Mouse (Mus musculus): ENCODE results near the gene Nell1. TPM values are rescaled to one million over a fixed set of nuclear protein-coding genes. Genes with fewer than 3 reads are reported as not detected.

Nell1 gene
- polyA plus RNA-seq, 1 experiment from 2014 or later, result 4.1 TPM

- Histone ChIP-seq H3K9me3 (no peaks in the 10 kb centered on the region), H3K4me1 (no peaks in the 10 kb centered on the region), H3K27me3 (no peaks in the 10 kb centered on the region), H3K9ac (no peak overlapping the region), H3K27ac (no peak overlapping the region), H3K36me3 (no peaks in the 10 kb centered on the region), H3K4me3 (no peak overlapping the region), H3K4me2 (no peak overlapping the region)
- 68% methylated on average over 5 of the region's 5 CpGs for WGBS
- ATAC-seq (ENCODE audit: insufficient number of reproducible peaks, insufficient read depth, low FRiP score, low TSS enrichment, low read depth), result no peak
Observed at GRCm38 (mm10) chr7:50338757-50339156, 364.1 kb downstream of the Nell1 start.

- Histone ChIP-seq H3K4me2 (no peak overlapping the region), H3K27ac (no peak overlapping the region), H3K36me3 (no peaks in the 10 kb centered on the region), H3K9ac (no peak overlapping the region), H3K4me1 (no peaks in the 10 kb centered on the region), H3K4me3 (no peak overlapping the region), H3K9me3 (no peaks in the 10 kb centered on the region), H3K27me3 (no peaks in the 10 kb centered on the region)
- 61% methylated on average over 2 of the region's 2 CpGs for WGBS
- no peak for ATAC-seq (ENCODE audit: insufficient number of reproducible peaks, insufficient read depth, low FRiP score, low TSS enrichment, low read depth)
Observed at GRCm38 (mm10) chr7:50351564-50351963, 376.9 kb downstream of the Nell1 start.

GRCm38 (mm10) chr7:50357213-50357612 lies 382.5 kb downstream of the Nell1 start:
- Histone ChIP-seq H3K4me3 (no peak overlapping the region), H3K27me3 (no peaks in the 10 kb centered on the region), H3K4me1 (no peaks in the 10 kb centered on the region), H3K4me2 (no peak overlapping the region), H3K36me3 (no peaks in the 10 kb centered on the region), H3K9me3 (no peaks in the 10 kb centered on the region), H3K27ac (no peak overlapping the region), H3K9ac (no peak overlapping the region)
- 30% methylated on average over 2 of the region's 2 CpGs for WGBS
- ATAC-seq (ENCODE audit: insufficient number of reproducible peaks, insufficient read depth, low FRiP score, low TSS enrichment, low read depth), result no peak

DNA sequence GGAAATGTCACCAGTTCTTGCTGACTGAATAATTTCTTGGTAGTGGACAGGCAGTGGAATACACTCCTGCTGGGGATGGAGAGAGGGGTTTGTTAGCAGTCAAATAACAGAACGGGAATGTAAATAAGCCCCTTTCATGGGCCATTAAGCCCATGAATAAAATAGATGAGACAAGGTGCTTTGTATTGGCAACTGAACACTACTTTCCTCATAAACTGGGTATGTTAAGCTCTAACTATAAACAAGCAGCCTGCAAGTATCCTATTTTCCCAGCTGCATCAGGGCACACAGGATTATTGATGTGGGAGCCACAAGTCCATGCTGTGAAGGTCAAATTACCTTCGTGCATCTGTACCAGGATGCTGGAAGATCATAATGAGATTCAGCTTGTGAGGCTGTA lies 387.4 kb downstream of the Nell1 start:
- WGBS, result 39% methylated on average over 2 of the region's 2 CpGs

DNA sequence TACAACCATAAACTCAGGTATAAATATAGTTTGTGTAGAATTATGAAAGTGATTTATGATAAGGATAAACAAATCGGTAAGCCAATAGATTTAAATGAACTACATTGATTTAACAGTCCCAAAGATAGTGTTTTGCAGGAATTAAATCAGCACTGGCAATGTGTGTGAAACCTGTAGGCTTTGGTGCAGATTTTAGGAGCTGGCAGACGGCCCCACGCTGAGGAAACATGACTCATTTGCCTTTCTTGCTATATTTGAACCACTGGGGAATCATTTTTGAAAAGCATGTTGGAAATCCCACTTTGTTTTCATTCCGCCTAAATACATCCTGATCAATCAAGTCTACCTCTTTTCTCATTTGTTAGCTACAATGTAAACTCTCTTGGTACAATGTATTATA lies 400.2 kb downstream of the Nell1 start:
- Histone ChIP-seq H3K4me1 (no peaks in the 10 kb centered on the region), H3K9ac (no peak overlapping the region), H3K4me3 (no peak overlapping the region), H3K27ac (no peak overlapping the region), H3K4me2 (no peak overlapping the region), H3K36me3 (no peaks in the 10 kb centered on the region), H3K27me3 (no peaks in the 10 kb centered on the region), H3K9me3 (no peaks in the 10 kb centered on the region)
- no peak for ATAC-seq (ENCODE audit: insufficient number of reproducible peaks, insufficient read depth, low FRiP score, low TSS enrichment, low read depth)
- WGBS, result 86% methylated on average over 4 of the region's 4 CpGs

More for the DNA sequence above, 387.4 kb downstream of the Nell1 start:
- Histone ChIP-seq H3K4me3 (no peak overlapping the region), H3K27ac (no peak overlapping the region), H3K9ac (no peak overlapping the region), H3K4me2 (no peak overlapping the region), H3K27me3 (no peaks in the 10 kb centered on the region), H3K36me3 (no peaks in the 10 kb centered on the region), H3K9me3 (no peaks in the 10 kb centered on the region), H3K4me1 (no peaks in the 10 kb centered on the region)
- no peak for ATAC-seq (ENCODE audit: insufficient number of reproducible peaks, insufficient read depth, low FRiP score, low TSS enrichment, low read depth)

GRCm38 (mm10) chr7:50410421-50410820 lies 435.8 kb downstream of the Nell1 start:
- H3K9me3 ChIP-seq, result no peaks in the 10 kb centered on the region
- H3K4me3 ChIP-seq, result no peak overlapping the region
- H3K27me3 ChIP-seq, result no peaks in the 10 kb centered on the region
- no peak overlapping the region for H3K4me2 ChIP-seq
- H3K9ac ChIP-seq, result no peak overlapping the region
- no peak for ATAC-seq (ENCODE audit: insufficient number of reproducible peaks, insufficient read depth, low FRiP score, low TSS enrichment, low read depth)
- H3K36me3 ChIP-seq, result no peaks in the 10 kb centered on the region
- no peak overlapping the region for H3K27ac ChIP-seq
- 70% methylated on average over 2 of the region's 2 CpGs for WGBS
- no peaks in the 10 kb centered on the region for H3K4me1 ChIP-seq

DNA sequence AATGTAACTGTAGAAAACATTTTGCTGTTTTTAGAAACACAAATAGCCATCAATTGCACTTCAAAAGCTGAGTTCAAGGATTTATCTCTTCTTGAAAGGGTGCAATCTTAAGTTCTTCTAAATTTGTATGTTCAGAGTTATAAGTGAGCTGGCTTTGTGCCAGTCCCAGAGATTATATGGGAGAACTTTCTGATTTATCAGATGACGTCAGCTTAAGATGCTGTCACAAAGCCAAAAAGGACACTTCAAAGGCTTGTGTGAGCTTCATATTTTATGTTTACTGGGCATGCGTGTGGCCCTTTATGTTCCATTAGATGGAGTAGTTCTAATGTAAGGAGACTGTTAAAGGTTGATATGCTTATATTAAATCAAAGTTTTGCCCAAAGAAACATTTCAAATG lies 445.3 kb downstream of the Nell1 start:
- whole genome bisulfite sequencing, result 67% methylated on average over 2 of the region's 2 CpGs
- ATAC-seq (ENCODE audit: insufficient number of reproducible peaks, insufficient read depth, low FRiP score, low TSS enrichment, low read depth), result no peak
- Histone ChIP-seq H3K27ac (no peak overlapping the region), H3K4me1 (no peaks in the 10 kb centered on the region), H3K27me3 (no peaks in the 10 kb centered on the region), H3K4me2 (no peak overlapping the region), H3K9ac (no peak overlapping the region), H3K9me3 (no peaks in the 10 kb centered on the region), H3K4me3 (no peak overlapping the region), H3K36me3 (no peaks in the 10 kb centered on the region)

- Histone ChIP-seq H3K4me3 (no peak overlapping the region), H3K4me2 (no peak overlapping the region), H3K4me1 (no peaks in the 10 kb centered on the region), H3K9me3 (no peaks in the 10 kb centered on the region), H3K36me3 (no peaks in the 10 kb centered on the region), H3K27ac (no peak overlapping the region), H3K9ac (no peak overlapping the region), H3K27me3 (no peaks in the 10 kb centered on the region)
- WGBS, result 96% methylated on average over 1 of the region's 1 CpGs
- no peak for ATAC-seq (ENCODE audit: insufficient number of reproducible peaks, insufficient read depth, low FRiP score, low TSS enrichment, low read depth)
Observed at GRCm38 (mm10) chr7:50422422-50423195, 447.9 kb downstream of the Nell1 start.

GRCm38 (mm10) chr7:50429725-50430124 lies 455.1 kb downstream of the Nell1 start:
- Histone ChIP-seq H3K9me3 (no peaks in the 10 kb centered on the region), H3K36me3 (no peaks in the 10 kb centered on the region), H3K27me3 (no peaks in the 10 kb centered on the region), H3K4me3 (no peak overlapping the region), H3K4me2 (no peak overlapping the region), H3K4me1 (no peaks in the 10 kb centered on the region), H3K27ac (no peak overlapping the region), H3K9ac (no peak overlapping the region)
- ATAC-seq (ENCODE audit: insufficient number of reproducible peaks, insufficient read depth, low FRiP score, low TSS enrichment, low read depth), result no peak
- WGBS, result 84% methylated on average over 5 of the region's 5 CpGs

DNA sequence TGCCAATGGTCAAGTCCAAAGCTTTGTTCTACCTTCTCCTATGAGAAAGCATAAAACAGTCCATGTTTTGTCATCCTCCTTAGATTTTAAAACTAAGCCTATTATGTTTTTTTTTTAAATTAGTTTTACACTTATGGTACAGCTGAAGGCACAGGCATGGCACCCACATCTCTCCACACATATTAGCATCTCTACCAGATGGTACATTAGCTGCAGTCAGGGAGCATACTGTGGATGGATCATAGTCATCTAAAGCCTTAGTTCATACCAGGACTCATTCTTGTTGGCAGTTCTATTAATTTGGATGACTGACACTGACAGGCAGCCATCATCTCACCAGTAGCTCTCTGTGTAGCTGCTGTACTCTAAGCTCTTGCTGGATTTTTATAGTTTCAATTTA lies 466.6 kb downstream of the Nell1 start:
- Histone ChIP-seq H3K27me3 (no peaks in the 10 kb centered on the region), H3K4me1 (no peaks in the 10 kb centered on the region), H3K9ac (no peak overlapping the region), H3K4me3 (no peak overlapping the region), H3K27ac (no peak overlapping the region), H3K36me3 (no peaks in the 10 kb centered on the region), H3K9me3 (no peaks in the 10 kb centered on the region; the same call in 1 of the 2 replicates), H3K4me2 (no peak overlapping the region)
- no peak for ATAC-seq (ENCODE audit: insufficient number of reproducible peaks, insufficient read depth, low FRiP score, low TSS enrichment, low read depth)

GRCm38 (mm10) chr7:50447316-50447715 lies 472.7 kb downstream of the Nell1 start:
- no peak for ATAC-seq (ENCODE audit: insufficient number of reproducible peaks, insufficient read depth, low FRiP score, low TSS enrichment, low read depth)
- H3K9me3 ChIP-seq, result no peaks in the 10 kb centered on the region; the same call in 1 of the 2 replicates
- no peaks in the 10 kb centered on the region for H3K4me1 ChIP-seq
- H3K27me3 ChIP-seq, result no peaks in the 10 kb centered on the region
- H3K36me3 ChIP-seq, result no peaks in the 10 kb centered on the region
- H3K27ac ChIP-seq, result no peak overlapping the region
- H3K4me2 ChIP-seq, result no peak overlapping the region
- 86% methylated on average over 4 of the region's 4 CpGs for WGBS
- H3K4me3 ChIP-seq, result no peak overlapping the region
- H3K9ac ChIP-seq, result no peak overlapping the region

GRCm38 (mm10) chr7:50467742-50468141 lies 493.1 kb downstream of the Nell1 start:
- H3K27ac ChIP-seq, result no peak overlapping the region
- WGBS, result 90% methylated on average over 6 of the region's 6 CpGs
- H3K9me3 ChIP-seq, result no peaks in the 10 kb centered on the region
- no peaks in the 10 kb centered on the region for H3K4me1 ChIP-seq
- ATAC-seq (ENCODE audit: insufficient number of reproducible peaks, insufficient read depth, low FRiP score, low TSS enrichment, low read depth), result no peak
- H3K36me3 ChIP-seq, result no peaks in the 10 kb centered on the region
- no peaks in the 10 kb centered on the region for H3K27me3 ChIP-seq
- no peak overlapping the region for H3K9ac ChIP-seq
- no peak overlapping the region for H3K4me2 ChIP-seq
- H3K4me3 ChIP-seq, result no peak overlapping the region
